Mouse (Mus musculus) lung, postnatal 0 days (tissue): ENCODE data around the gene Bcl11b.

ENCODE experiments used
- CTCF ChIP-seq: IDR thresholded peaks from 2 replicates; pipeline ENCODE4 v1.5.1; 2016; ENCODE audit warnings: antibody characterized with exemption, mild to moderate bottlenecking
- EP300 ChIP-seq: IDR thresholded peaks from 2 replicates; pipeline ENCODE4 v1.6.1; 2016; ENCODE audit warnings: antibody characterized with exemption, mild to moderate bottlenecking, control low read depth

- no peak for TF ChIP-seq CTCF
- TF ChIP-seq EP300, result no peak
Measured at GRCm38 (mm10) chr12:107881726-107882125, 121.7 kb downstream of the Bcl11b start.
